8 mouse cellular contexts compared by ENCODE assay signal in the genomic region with DNA sequence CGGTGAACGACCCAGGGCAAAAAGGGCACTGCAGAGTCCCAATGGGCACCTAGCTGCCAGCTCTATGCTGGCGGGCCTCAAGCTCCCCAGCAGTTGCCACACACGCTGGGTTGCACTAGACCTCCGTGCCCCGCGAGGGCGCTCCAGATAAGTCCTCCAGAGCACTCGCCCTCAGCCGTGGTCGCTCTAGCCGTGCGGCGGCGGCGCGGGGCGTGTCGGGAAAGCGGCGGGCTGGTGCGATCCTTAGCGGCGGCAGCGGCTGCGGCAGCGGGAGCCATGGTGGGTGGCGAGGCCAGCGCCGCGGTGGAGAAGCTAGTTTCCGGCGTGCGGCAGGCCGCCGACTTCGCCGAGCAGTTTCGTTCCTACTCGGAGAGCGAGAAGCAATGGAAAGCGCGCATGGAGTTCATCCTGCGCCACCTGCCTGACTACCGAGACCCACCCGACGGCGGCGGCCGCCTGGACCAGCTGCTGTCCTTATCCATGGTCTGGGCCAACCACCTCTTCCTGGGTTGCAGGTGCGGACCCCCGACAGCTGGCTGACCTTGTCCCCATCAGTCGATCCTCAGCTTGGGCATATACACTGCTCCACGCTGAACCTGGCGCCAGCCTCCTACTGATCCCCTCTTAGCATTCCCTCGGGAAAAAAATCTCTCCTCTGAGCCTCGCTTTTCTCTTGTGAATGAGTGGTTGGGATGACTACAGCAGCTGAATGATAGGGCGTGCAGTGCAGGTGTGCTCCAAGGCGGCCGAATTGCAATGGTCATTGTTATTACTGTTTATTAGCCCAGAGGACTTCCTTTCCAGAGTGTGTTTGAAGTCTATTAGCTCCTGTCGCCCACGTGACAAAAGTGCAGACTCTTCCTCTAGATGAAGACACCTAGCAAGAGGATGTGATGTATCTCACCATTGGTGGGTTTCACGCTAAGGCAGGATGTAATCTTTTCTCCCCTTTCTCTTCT. TPM values are rescaled to one million over a fixed set of nuclear protein-coding genes. Genes with fewer than 3 reads are reported as not detected.
DNase-seq lines count a peak whose midpoint lies in the region; ATAC-seq and TF ChIP-seq lines count a peak whose summit lies in the region.

A gene (plus strand): TSS at position 219 of the 959 bp plus-strand sequence.

- peak; percentile 80 for ATAC-seq in Patski
- peak; percentile 96 for ATAC-seq in hindbrain, embryonic 14.5 days (ENCODE audit: low FRiP score)

- H3K4me1 ChIP-seq in hindbrain, embryonic 14.5 days (replicated peaks; ENCODE audit: control insufficient read depth, insufficient read depth, low read length), result peaks cover 5% of the 10 kb centered on the region; the same call in 1 of the 2 replicates

- peak within 1 kb of the TSS; percentile 91 for H3K9ac ChIP-seq in hindbrain, embryonic 14.5 days

- H3K9me3 ChIP-seq in hindbrain, embryonic 14.5 days (ENCODE audit: control insufficient read depth, low read length), result no peaks in the 10 kb centered on the region

- CTCF ChIA-PET in Patski (lab: Charles Lee), result interaction anchor here (0.9 to 6.7 kb wide), 15 partner anchors 9 to 253 kb away, joined by 3 to 43 read pairs (median 4); no protein-coding TSS in a partner anchor

- 3% methylated on average over 63 of the region's 63 CpGs for WGBS in hindbrain, embryonic 14.5 days

- in situ Hi-C loops in Patski (cut with MboI; ENCODE audit: low pct_unique_long_range_greater_than_20kb), result loop anchor here (5.0 kb wide), 3 partner anchors 50 to 145 kb away; a partner anchor contains a TSS

- DNase-seq in Patski (ENCODE audit: low read depth, low spot score), result peak; percentile 59
- DNase-seq in cerebellum, postnatal 14 days, result peak; percentile 98
- peak; percentile 96 to 99 for DNase-seq in frontal cortex, postnatal 25 days (ENCODE audit: low spot score in 2 of 2)
- peak; percentile 99 for DNase-seq in hindbrain, embryonic 14.5 days (ENCODE audit: low spot score)
- peak; percentile 96 to 97 for DNase-seq in layer of hippocampus, postnatal 36 days
- peak; percentile 98 for DNase-seq in lung, postnatal 36 days
- peak; percentile 97 for DNase-seq in retina, postnatal 1 day
- peak; percentile 94 to 99 for DNase-seq in urinary bladder, adult 18-20 months (ENCODE audit: low spot score in 2 of 2)

- peak within 1 kb of the TSS; percentile 74; the same call in 1 of the 2 replicates for H3K27ac ChIP-seq in hindbrain, embryonic 14.5 days

- H3K4me2 ChIP-seq in hindbrain, embryonic 14.5 days (replicated peaks), result peak within 1 kb of the TSS; percentile 85

- POLR2A ChIA-PET in Patski (lab: Charles Lee), result interaction anchor here (0.5 to 2.5 kb wide), 11 partner anchors 9 to 113 kb away, joined by 3 to 18 read pairs (median 4); a partner anchor contains a TSS

- TF ChIP-seq CTCF in Patski (IDR thresholded peaks at IDR 0.05), result peak; percentile 100

- peak within 1 kb of the TSS; percentile 88 for H3K4me3 ChIP-seq in hindbrain, embryonic 14.5 days (replicated peaks; ENCODE audit: low read length)

- H3K36me3 ChIP-seq in hindbrain, embryonic 14.5 days (replicated peaks; ENCODE audit: control insufficient read depth, insufficient read depth), result peaks cover 30% of the 10 kb centered on the region

- no peaks in the 10 kb centered on the region for H3K27me3 ChIP-seq in Patski
- H3K27me3 ChIP-seq in hindbrain, embryonic 14.5 days (ENCODE audit: control insufficient read depth, insufficient read depth, low read length), result no peaks in the 10 kb centered on the region

RNA-seq across cellular contexts. Expression of the gene that starts here (rescaled TPM):
- 32.2 TPM for polyA plus RNA-seq in Patski (2021)
- polyA plus RNA-seq in hindbrain, embryonic 14.5 days (2014; fragmentation: Nextera tagmentation; extraction: Ambion mirVana), result 117 and 129 TPM in 2 replicates
- total RNA-seq in layer of hippocampus, postnatal 36 days (2021), result 10 to 100 TPM; 32.7 to 33.4 TPM

Comparison
In these comparisons a context has a peak if more than half of its experiments do, and no peak if none do; other contexts are left out.
1. Peak in every context shown above with its lines: DNase-seq, ATAC-seq, H3K4me3 ChIP-seq and H3K27ac ChIP-seq.